Mouse (Mus musculus) cerebellum, adult (tissue): ENCODE data around the gene Arpp19.

ENCODE experiments used
- ATAC-seq: cut with Nextera tagmentation; 2 replicates; pipeline ENCODE4 v1.9.2; 2017; ENCODE audit warnings: mild to moderate bottlenecking, moderate library complexity, mixed read lengths; ENCODE audit not compliant: insufficient number of reproducible peaks, low FRiP score, low TSS enrichment

Arpp19 gene

DNA sequence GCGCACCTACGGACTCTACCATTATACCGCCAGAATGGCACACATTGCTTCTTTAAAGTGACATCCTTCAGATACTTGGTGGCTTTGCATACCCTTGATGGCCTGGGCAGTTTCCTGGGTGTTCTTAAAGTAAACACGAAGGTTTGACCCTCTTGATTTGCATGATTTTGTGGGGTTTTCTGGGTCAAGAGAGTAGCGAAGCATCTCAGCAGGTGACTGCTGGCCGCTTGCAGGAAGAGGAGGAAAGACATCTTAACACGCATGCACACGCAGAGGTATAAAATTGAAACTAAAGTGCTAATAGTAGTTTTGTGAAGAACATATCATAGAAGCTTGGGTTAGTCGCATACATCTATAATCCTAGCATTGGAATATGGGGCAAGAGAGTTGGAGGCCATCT lies 61.5 kb downstream of the Arpp19 start:
- no peak for ATAC-seq

DNA sequence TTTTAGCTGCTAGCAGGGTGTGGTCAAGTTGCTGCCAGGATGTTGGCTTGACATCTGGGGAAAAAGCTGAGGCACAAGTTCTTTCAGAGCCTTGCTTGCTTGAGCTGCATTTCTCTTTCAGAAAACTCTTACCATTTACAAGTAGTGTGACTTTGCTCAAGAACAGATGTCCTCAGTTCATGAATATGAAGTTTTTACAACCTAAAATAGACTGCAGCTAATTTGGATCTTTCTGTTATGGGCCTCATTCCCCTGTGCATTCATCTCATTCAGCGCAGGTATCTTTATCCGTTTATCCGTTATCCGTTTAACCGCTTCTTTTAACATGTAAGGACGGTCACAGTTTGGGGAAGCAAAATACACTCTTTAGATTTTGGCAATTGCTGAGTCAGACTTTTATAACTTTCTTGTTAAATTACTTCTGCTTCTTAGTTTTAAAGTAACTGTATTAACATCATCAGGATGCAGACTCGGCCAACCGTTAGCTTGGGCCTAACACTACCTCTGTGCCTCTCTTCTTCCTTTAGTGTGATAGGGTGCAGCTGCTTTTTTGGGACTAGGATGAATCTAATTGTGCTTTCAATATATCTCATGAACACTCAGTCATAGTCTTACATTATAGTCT lies 62.9 kb downstream of the Arpp19 start:
- no peak for ATAC-seq

DNA sequence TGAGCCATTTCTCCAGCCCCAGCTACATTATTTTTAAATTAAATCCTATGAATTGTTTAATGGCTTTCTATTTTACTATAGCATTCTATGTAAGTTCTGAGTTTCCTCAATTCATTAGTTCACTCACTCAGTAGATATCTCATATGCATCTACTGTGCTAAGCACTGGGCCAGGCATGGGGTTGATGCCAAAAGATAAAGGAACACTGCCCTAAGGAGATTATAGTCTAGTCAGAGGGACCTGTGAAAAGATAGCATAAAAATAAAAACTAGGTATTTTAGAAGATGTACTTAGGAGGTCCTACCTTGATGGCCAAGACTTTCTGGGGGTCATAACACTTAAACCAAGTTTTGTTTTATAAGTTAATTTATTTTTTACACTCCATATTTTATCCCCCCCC lies 64.7 kb downstream of the Arpp19 start:
- no peak for ATAC-seq
